Mouse (Mus musculus) megakaryocyte, embryonic 14.5 days (primary cell): ENCODE results near the gene 9230112D13Rik.

Source experiments
- FLI1 ChIP-seq: IDR thresholded peaks from 2 replicates; pipeline ENCODE4 v1.6.1; 2012; ENCODE audit warnings: low read length, inconsistent platforms, mixed read lengths
- GATA1 ChIP-seq: IDR thresholded peaks from 3 replicates; pipeline ENCODE4 v1.6.1; 2012; ENCODE audit warnings: mixed read lengths, low read length, inconsistent platforms, borderline replicate concordance

DNA sequence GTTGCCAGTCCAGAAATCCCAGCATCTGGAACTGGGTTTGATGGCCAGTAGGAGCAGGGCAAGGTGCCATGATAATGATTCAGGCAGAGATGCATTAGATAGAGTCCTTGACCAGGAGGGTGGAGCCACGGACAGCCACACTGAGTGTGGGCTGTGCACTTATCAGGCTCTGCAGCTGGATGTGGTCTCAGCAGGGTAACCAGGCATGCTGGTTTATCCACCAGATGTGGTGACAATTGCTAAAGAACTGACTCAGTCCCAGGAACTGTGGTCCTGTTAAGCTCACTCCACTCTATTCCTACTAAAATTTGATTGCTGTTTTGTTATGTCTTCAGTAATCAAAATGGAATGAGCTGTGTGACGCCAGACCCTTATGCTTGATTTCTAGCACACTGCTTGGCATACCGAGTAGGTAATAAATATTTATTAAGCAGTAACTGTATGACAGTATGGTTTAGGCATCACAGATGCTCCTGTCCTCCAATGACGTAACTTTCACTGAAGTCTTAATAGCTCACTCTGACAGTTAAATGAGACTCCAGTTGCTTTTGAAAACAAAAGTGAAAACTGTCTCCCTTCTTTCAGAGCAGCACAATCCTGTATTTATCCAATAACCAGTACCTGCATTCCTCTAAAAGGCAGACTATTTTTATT lies 14.3 kb downstream of the 9230112D13Rik start:
- TF ChIP-seq GATA1 (no peak), FLI1 (no peak)
